Mouse (Mus musculus) CH12F3 (cell line): ENCODE measurements around the gene Ska3.
"Not testable (repeated sequence)": the region's sequence is repeated elsewhere in the genome, so short reads cannot be mapped to it uniquely, and the experiment has no call there.

Experiments used
- in situ Hi-C: fragments of 300-500 bp; cut with MboI; formaldehyde crosslinking; loops from 2 replicates; pipeline ENCODE4 v1.14.3; 2020; ENCODE audit warnings: low sequenced_read_pairs

The Ska3 gene

DNA sequence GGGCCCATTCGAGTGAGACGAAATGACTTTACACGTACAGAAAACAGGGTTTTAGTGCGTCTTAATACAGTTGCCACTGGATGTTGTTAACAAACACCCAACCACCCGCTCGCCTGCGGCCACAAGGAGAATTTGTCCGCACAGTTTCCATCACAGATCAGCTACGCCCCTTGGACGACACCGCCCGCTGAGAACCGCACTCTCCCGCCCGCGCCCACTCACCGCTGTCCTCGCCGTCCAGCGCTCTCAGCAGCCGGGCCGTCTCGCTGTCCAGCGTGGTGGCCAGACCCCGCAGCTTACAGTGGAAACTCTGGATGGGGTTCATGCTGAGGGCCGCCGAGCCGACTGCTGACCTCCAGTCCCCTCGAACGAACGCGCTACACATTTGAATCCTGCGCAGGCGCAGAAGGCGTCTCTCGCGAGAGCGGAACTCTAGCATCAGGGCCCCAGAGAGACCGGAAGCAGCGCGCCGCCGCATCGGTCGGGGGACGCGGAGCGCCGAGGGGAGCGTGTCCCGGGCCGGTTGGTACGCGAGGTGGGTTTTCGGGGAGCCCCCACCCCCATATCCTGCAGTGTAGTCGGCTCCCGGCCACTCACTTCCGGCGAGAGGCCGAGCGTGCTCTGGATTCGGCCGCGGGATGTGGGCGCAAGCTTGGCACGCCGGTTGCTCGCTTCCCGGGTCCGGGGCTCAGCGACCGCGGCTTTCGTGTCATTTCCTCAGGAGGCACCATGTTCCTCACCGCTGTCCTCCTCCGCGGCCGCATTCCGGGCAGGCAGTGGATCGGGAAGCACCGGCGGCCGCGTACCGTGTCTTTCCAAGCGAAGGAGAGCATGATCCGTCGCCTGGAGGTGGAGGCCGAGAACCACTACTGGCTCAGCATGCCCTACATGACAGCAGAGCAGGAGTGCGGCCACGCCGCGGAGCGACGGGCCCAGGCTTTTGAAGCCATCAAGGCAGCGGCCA is at the start of gene Ska3, which contains the start of gene Mrpl57:
Ska3 (minus strand) TSS at position 398 of the 964 bp plus-strand sequence.
Mrpl57 (plus strand) TSS at position 447 of the 964 bp plus-strand sequence.
- in situ Hi-C loops: no loop called here

DNA sequence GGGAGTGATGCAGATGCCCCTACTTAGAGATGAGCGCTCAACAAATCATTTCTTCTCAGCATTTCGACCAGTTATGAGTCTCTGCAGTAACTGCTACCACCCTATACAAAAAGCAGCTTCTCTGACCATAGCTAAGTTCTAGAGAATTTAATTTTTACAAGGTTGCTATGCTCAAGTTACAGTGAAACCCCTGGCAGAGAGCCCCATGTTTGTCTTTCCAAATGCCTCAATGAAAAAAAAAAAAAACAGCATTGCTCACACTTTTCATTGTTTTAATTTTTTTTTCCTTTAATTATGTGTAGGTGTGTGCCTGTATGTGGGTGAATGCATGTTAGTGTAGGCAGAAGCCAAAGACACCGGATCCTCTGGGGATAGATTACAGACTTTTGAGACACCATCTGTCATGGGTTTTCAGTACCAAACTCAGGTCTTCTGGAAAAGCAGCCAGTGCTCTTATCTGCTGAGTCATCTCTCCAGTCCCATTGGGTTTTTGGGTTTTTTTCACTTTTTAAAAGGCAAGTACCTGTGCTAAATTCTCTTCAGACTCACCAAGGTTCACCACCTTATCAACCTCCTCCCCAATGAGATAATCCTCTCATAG is 40.8 kb upstream of the Ska3 start:
- in situ Hi-C loops: no loop called here

DNA sequence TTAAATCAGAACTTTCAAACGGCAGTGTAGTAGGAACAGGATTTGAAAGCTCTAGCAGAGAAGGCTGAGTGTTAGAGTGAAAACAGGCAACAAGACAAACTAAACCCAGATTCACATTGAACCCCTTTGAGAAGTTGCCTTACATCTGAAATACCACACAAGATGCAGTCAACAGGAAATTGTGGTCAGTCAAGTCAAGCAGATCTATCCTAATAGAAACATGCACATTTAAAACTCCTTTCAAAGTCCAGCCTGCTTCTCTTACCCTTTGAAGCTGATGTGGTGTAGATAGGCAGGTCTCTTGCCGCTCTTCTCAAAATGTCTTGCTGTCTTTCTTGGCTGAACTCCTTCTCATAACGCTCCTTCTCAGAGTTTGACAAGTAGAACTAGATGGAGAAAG is 39.3 kb upstream of the Ska3 start:
- in situ Hi-C loops: no loop called here

DNA sequence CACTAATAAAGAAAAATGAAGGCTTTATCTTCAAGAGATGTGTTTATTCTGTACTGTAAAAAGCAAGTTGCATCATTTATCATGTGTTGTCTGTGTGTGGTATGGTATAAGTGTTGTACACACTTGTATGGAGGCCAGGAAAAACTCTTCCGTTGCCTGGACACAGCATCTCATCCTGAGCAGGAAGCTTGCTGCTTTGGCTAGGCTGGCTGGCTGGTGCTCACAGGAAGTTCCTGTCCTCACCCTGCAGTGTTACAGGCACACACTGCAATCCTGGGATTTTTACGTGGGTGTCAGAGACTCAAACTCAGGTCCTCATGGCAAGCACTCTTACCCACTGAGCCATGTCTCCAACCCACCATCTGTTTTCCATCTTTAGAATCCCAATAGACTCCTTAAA is 37.1 kb upstream of the Ska3 start:
- in situ Hi-C loops: no loop called here

DNA sequence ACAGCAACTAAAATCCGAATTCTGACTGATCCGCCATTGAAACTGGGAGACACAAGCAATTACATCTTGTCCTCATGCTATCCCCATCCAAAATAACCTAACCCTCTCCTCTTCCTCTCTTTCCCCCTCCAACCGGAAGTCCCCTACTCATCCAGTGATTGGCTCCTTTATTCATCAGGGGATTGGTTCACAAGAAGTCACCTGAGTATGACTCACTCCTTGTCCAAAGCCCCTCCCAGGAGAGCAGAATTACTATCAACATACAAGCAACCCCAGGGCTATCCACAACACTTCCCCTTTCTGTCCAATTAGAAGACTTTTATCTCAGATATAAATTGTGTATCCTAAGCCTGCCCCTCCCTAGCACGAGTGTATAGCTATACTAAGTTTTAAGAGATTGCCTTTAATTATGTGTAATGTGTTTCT is 36.0 kb upstream of the Ska3 start:
- in situ Hi-C loops: no loop called here

DNA sequence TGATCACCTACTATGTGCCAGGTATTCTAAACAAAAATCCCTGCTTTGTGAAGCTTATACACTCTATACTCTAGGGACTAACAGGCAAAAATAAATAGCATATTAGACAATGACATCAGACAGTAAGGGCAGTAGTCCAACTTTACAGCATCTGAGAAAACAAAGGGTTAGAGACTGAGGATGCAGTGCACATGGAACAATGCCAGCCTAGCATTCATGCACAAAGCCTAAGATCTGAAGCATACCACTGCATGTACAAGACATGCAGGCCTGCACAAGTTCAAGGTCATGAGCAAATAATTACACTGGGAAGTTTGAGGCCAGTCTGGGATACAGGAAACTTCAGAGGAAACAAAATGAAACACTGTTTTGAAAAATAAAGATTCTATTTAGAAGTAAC is 33.5 kb upstream of the Ska3 start:
- in situ Hi-C loops: no loop called here

DNA sequence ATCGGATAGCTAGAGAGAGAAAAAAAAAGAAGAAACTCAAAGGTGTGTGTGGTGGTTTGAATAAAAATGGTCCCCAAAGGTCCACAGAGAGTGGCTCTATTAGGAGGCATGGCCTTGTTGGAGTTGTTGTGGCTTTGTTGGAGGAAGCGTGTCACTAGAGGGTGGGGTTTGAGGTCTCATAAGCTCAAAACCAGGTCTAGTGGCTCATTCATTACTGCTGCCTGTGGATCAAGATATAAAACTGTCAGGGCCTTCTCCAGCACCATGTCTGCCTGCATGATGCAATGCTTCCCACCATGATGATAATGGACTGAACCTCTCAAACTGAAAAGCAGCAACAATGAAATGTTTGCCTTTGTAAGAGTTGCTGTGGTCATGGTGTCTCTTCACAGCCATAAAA is 32.6 kb upstream of the Ska3 start:
- in situ Hi-C loops: no loop called here

DNA sequence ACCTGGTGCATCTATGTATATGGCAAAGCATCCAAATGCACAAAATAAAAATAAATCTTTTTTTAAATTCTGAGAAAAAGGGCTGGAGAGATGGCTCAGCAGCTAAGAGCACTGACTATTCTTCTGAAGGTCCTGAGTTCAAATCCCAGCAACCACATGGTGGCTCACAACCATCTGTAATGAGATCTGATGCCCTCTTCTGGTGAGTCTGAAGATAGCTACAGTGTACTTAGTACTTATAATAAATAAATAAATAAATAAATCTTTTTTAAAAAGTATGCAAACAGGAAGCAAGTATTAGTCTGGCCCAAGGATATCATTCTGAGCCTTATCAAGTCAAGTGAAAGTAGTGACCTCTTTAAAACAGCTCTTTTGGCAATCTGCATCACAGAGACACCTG is 30.1 kb upstream of the Ska3 start:
- in situ Hi-C loops: not testable (repeated sequence)

DNA sequence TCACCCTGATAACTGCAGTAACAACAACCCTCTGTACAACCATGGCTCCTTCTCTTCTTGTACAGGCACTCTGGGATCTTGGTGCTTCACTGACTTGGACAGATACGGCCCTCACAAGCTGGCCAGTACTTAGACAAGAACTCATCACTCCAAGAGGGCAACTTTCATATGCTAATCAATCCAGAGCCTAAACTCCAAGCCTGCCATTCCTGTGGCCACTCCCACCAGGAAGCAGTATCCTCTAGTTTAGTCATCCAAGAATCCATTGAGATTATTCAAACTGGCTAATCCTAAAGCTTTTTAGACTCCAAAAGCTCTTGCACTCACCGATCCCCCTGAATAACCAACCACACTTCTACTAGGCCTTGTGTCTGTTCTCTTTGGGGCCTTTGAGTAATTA is 27.0 kb upstream of the Ska3 start:
- in situ Hi-C loops: no loop called here

DNA sequence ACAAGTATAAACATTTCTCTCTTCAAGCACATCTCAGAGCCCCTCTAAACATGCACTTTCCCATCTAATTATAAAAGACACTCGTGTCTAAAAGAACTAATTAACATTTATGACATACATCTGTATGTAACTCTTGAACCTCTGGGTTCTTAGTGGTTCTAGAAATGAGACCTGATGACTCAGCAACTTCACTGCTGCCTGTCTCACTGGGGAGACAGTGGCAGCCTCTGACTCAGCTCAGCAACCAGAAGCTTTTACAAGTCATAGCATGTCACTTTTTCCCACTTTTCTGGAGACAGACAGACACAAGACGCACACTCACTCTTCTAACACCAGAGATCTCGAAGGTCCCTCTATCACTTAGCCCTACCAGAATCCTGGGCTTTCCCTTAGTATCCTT is 24.3 kb upstream of the Ska3 start:
- in situ Hi-C loops: no loop called here

DNA sequence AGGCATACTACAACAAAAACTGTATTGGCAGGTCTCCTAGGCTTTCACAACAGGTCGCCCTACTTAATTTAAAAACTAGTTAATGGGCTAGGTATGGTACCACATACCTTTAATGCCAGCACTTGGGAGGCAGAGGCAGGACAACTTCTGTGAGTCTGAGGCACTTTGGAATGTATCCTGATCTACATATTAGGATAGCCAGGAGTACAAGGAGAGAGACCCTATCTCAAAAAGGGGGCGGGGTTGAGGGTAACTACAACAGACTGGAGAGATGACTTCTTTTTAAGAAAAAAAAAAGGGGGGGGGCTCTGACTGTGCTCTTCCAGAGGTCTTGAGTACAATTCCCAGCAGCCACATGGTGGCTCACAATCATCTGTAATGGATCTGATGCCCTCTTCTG is 22.7 kb upstream of the Ska3 start:
- in situ Hi-C loops: no loop called here

DNA sequence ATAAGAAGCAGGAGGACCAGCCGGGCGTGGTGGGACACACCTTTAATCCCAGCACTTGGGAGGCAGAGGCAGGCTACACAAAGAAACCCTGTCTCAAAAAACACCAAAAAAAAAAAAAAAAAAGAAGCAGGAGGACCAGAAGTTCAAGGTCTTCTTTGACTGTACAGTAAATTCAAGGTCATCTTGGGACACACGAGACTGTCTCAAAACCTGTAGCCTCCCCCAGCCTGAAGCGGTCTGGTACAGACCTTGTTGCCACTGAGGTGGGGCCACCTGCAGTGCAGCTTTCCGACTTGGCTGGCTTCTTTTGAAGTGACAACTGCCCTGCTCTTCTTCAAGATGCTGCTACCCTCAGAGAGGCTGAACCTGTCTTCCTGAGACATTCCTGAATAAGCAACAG is 22.1 kb upstream of the Ska3 start:
- in situ Hi-C loops: not testable (repeated sequence)

DNA sequence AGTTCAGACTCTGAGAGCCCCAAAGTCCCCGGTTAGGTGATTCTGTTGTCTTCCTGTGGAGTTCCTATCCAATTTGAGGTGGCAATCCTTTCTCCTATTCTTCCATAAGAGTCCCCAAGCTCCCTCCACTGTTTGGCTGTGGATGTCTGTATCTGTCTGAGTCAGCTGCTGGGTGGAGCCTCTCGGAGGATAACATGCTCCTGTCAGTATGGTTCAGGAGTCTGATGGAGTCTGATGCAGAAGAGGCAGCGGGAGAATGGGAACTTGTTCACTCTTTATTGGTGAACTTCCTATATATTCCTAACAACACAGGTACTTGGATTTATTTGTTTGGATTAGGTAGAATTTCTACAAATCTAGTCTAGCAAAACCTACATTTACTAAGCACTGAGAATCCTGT is 18.6 kb upstream of the Ska3 start:
- in situ Hi-C loops: no loop called here

DNA sequence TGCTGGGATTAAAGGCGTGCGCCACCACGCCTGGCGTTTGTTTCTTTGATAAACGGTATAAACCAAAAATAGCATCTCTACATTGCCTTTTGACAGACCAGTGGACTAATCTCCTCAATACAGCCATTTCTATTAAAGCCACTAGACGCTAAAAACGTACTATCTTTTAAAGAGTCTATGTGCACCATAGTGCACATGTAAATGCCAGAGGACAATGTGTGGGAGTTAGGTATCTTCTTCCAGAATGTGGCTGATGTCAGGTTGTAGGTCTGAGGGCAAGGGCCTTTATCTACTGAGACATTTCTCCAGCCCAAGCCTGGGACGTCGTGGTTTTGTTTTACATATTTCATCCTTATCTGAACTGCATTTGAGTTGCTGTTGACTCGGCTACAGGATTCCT is 9.2 kb upstream of the Ska3 start:
- in situ Hi-C loops: no loop called here

DNA sequence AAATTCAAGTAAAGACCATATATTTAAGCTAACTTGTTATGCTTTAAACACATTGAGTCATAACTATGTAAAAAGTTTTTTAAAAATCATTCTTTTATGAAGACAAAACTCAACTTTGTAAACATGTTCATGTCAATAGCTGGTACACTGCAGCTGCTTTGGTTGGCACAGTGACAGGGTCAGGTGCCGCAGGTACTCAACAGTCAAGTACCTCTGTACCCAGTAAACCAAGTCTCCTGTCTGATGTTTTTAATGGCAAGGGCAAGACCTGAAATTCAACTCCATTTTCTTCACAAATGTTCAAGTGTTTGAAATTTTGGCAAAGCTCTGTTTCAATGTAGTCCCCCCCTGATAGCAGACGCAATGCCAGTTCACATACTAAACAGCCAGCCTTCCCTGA is 7.5 kb upstream of the Ska3 start:
- in situ Hi-C loops: no loop called here

DNA sequence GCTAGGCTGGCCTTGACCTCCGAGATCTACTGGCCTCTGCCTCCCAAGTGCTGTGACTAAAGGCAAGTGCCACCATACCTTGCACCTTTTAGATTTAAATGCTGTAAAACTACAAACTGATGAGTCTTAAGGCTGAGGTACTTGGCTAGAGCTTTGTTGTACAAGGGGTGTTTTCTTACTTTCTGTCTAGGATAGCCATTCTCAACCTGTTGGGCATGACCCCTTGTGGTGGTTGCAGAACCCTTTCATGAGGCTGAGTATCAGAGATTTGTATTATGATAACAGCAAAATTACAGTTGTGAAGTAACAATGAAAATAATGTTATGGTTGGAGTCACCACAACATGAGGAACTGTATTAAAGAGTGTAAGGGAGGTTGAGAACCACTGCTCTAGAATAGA is 1.3 kb upstream of the Ska3 start:
- in situ Hi-C loops: no loop called here

DNA sequence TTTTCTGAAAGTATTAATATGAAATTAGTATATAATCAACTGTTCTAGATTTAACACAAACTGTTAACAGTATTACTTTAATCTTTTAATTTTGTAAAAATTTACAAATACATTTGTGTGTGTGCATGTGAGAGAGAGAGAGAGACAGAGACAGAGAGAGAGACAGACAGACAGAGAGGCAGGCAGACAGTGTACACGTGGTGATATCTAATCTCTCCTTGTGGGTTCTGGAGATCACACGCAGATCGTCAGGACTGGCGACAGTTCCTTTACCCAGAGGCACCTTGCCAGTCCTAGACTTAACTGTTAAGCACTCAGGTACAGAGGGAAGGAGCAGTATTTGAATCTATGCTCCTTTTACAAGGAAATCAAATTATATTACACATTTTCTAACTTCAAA is 5.1 kb downstream of the Ska3 start:
- in situ Hi-C loops: no loop called here

DNA sequence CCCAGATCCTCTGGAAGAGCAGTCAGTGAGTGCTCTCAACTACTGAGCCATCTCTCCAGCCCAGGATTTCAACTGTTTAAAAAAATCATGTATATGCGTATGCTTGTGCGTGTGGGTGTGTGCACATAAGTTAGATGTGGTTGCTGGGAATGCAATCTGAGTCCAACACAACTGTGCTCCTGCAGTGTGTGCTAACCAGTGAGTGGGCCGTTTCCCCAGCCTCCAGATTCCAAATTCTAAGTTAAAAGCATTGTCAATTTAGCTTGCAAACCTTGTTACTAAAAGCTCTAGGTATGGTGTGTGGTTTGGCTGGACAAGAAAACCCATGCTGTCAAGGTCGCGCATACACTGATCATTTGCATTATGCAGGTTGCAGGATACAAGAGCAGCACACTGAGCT is 14.1 kb downstream of the Ska3 start:
- in situ Hi-C loops: no loop called here

DNA sequence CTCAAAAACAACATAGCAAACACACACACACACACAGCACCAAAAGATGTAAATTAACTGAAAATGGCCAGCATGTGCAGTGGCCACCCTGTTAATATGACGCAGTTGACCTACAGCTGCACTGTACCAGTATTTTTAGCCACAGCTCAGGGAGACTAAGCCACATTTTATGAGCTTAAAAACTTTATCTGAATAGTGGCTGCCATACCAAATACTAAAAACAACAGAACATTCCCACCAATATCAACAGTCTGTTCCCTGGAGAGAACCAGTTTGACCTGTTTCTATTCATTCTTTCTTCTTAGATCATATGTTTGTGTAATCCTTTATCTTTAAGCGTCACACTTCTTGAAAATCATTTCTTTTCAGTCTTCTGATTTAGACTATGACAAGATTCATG is 15.1 kb downstream of the Ska3 start:
- in situ Hi-C loops: no loop called here

DNA sequence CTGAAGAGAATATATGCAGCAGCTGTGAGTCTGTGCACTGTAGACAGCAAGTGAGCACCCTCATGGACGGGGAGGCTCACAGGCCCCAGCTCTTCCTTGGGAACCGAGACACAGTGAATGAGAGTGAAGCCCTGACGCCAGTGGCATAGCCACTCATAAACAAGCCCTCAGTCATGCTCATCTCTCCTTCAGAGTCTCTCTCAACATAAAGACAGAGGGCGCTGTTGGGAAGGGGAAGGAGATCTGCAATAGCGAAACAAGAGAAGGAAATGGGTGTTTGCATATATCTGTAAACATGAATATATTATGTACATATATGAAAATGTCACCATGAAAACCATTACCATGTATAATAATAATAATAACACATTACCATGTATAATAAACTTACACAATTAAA is 17.4 kb downstream of the Ska3 start:
- in situ Hi-C loops: no loop called here

DNA sequence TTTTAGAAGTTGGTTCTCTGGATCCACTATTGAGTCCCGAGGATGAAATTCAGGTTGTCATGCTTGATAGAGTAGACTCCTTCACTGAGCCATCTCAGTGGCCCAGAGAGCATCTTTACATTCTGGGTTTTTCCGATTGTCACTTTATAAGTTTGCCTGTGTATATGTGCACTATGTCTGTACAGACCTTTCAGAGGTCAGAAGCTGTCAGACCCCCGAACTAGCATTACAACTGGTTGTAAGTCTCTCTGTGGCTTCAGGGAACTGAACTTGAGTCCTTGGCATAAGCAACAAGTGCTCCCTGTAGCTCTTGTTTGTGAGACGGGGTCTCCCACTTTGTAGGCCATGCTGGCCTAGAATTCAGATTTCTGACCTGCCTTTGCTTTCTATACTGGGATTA is 22.3 kb downstream of the Ska3 start:
- in situ Hi-C loops: no loop called here
